Mouse (Mus musculus): ENCODE measurements around the gene Ccdc114. TPM values are rescaled to one million over a fixed set of nuclear protein-coding genes. Genes with fewer than 3 reads are reported as not detected.
"Not testable (repeated sequence)": the region's sequence is repeated elsewhere in the genome, so short reads cannot be mapped to it uniquely, and the experiment has no call there.

Ccdc114 gene
- polyA plus RNA-seq, 1 experiment from 2014 or later: 2.3 TPM

GRCm38 (mm10) chr7:45892651-45893050 is 31.2 kb upstream of the Ccdc114 start:
- H3K4me1 ChIP-seq (replicated peaks; ENCODE audit: control insufficient read depth, insufficient read depth): no peaks in the 10 kb centered on the region; the same call in 1 of the 2 replicates
- no peak for ATAC-seq (ENCODE audit: low FRiP score, low TSS enrichment)
- no peak overlapping the region for H3K4me3 ChIP-seq (ENCODE audit: low read depth, low read length)
- no peak overlapping the region for H3K9ac ChIP-seq (ENCODE audit: low read length)
- WGBS: 92% methylated on average over 2 of the region's 2 CpGs
- no peaks in the 10 kb centered on the region for H3K9me3 ChIP-seq (ENCODE audit: control insufficient read depth, low read length)
- H3K27ac ChIP-seq (replicated peaks): no peak overlapping the region
- no peak overlapping the region for H3K4me2 ChIP-seq (replicated peaks; ENCODE audit: low read depth)
- TF ChIP-seq EP300 (optimal IDR thresholded peaks at IDR 0.05): no peak
- no peak for TF ChIP-seq CTCF (IDR thresholded peaks at IDR 0.05; ENCODE audit: low read depth)
- DNase-seq (ENCODE audit: low spot score): no peak
- H3K27me3 ChIP-seq (ENCODE audit: control insufficient read depth, insufficient read depth, low read length): no peaks in the 10 kb centered on the region
- H3K36me3 ChIP-seq (ENCODE audit: control insufficient read depth, insufficient read depth, low read length): no peaks in the 10 kb centered on the region

- no peaks in the 10 kb centered on the region; the same call in 1 of the 2 replicates for H3K4me1 ChIP-seq (replicated peaks; ENCODE audit: control insufficient read depth, insufficient read depth)
- H3K36me3 ChIP-seq (ENCODE audit: control insufficient read depth, insufficient read depth, low read length): no peaks in the 10 kb centered on the region
- no peak for TF ChIP-seq CTCF (IDR thresholded peaks at IDR 0.05; ENCODE audit: low read depth)
- no peak for TF ChIP-seq EP300 (optimal IDR thresholded peaks at IDR 0.05)
- H3K27ac ChIP-seq (replicated peaks): no peak overlapping the region
- 77% methylated on average over 6 of the region's 6 CpGs for WGBS
- H3K4me2 ChIP-seq (replicated peaks; ENCODE audit: low read depth): 0 out of 2 replicates have a peak overlapping the region, but pooled peaks have one; percentile 35
- ATAC-seq (ENCODE audit: low FRiP score, low TSS enrichment) (peak; percentile 1; the same call in 1 of the 2 replicates), DNase-seq (ENCODE audit: low spot score) (no peak)
- H3K9ac ChIP-seq (ENCODE audit: low read length): no peak overlapping the region
- 0 out of 2 replicates have a peak overlapping the region, but pooled peaks have one; percentile 8 for H3K4me3 ChIP-seq (ENCODE audit: low read depth, low read length)
- H3K27me3 ChIP-seq (ENCODE audit: control insufficient read depth, insufficient read depth, low read length): no peaks in the 10 kb centered on the region
- no peaks in the 10 kb centered on the region for H3K9me3 ChIP-seq (ENCODE audit: control insufficient read depth, low read length)
Measured at GRCm38 (mm10) chr7:45895931-45896516, 27.8 kb upstream of the Ccdc114 start.

DNA sequence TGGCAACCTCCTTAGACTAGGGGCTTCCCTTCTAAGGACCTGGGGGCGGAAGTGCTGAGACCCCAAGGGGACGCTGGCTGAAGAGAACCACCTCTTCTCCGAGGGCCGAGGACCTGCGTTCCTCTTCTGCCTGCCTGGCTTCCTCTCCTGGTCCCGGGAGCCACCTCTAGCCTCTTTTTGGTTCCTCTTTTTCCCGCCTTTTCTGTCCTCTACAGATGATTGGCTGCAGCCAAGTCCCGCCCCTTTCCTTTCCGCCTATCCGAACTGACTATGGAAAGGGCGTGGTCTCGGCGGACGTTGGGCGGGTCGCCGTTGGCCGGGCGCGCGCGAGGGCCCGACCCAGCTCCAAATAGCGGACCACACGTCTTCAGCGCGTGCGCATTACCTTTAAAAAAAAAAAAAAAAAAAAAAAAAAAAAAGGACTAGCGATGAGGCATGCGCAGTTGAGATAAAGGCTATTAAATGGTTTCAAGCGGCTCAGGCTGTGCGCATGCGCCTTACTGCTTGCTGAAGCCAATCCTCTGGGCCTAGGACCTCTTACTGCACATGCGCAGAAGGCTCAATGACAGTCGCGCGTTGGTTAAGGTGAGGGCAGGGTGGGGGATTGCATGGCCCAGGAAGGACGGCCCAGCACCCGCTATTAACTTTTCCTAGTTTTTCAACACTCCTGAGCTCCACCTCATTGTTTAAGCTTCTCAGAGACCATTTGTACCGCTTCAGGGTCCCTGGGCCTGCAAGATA is 27.2 kb upstream of the Ccdc114 start, which contains the start of the genes Syngr4 and Tmem143:
Gene Syngr4, minus strand, starts transcription at position 198 of the 741 bp plus-strand sequence.
Gene Tmem143, plus strand, starts transcription at position 425 of the 741 bp plus-strand sequence.
- Histone ChIP-seq H3K4me3 (ENCODE audit: low read depth, low read length) (peak within 1 kb of the TSS; percentile 50), H3K27ac (replicated peaks) (peak within 1 kb of the TSS; percentile 83), H3K4me2 (replicated peaks; ENCODE audit: low read depth) (peak within 1 kb of the TSS; percentile 90), H3K4me1 (replicated peaks; ENCODE audit: control insufficient read depth, insufficient read depth) (no peaks in the 10 kb centered on the region; the same call in 1 of the 2 replicates), H3K27me3 (ENCODE audit: control insufficient read depth, insufficient read depth, low read length) (no peaks in the 10 kb centered on the region), H3K9me3 (ENCODE audit: control insufficient read depth, low read length) (no peaks in the 10 kb centered on the region), H3K36me3 (ENCODE audit: control insufficient read depth, insufficient read depth, low read length) (no peaks in the 10 kb centered on the region), H3K9ac (ENCODE audit: low read length) (peak within 1 kb of the TSS; percentile 73)
- DNase-seq (ENCODE audit: low spot score) (peak; percentile 96), ATAC-seq (ENCODE audit: low FRiP score, low TSS enrichment) (peak; percentile 92)
- WGBS: under 1% methylated on average over 39 of the region's 40 CpGs
- TF ChIP-seq CTCF (IDR thresholded peaks at IDR 0.05; ENCODE audit: low read depth) (no peak), EP300 (optimal IDR thresholded peaks at IDR 0.05) (no peak)

DNA sequence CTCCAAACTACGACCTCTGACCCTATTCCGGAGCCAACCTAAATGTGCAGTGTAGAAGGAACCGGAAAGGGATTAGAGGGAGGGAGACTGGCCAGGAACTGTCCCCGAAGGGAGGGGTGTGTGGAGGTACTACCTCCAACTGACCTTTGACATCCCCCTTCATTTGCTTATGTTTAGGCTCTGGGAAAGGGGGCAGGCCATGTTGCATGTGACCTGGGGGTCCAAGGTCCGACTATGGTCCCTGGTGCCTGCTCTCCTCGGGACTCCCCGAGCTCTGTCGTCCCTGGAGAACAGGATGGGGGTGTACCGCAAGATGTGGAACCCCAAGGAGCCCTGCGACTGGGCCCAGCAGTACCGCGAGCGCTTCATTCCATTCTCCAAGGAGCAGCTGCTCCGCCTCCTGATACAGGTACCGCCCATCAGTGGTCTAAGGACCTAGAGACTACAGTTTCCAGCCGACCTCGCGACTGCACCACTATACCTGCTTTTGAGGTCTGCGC is 26.6 kb upstream of the Ccdc114 start:
- Histone ChIP-seq H3K27ac (replicated peaks) (peak overlapping the region; percentile 83), H3K4me1 (replicated peaks; ENCODE audit: control insufficient read depth, insufficient read depth) (no peaks in the 10 kb centered on the region; the same call in 1 of the 2 replicates), H3K4me2 (replicated peaks; ENCODE audit: low read depth) (peak overlapping the region; percentile 90), H3K4me3 (ENCODE audit: low read depth, low read length) (peak overlapping the region; percentile 50), H3K9ac (ENCODE audit: low read length) (peak overlapping the region; percentile 73), H3K9me3 (ENCODE audit: control insufficient read depth, low read length) (no peaks in the 10 kb centered on the region), H3K27me3 (ENCODE audit: control insufficient read depth, insufficient read depth, low read length) (no peaks in the 10 kb centered on the region), H3K36me3 (ENCODE audit: control insufficient read depth, insufficient read depth, low read length) (no peaks in the 10 kb centered on the region)
- DNase-seq (ENCODE audit: low spot score) (peak; percentile 67), ATAC-seq (ENCODE audit: low FRiP score, low TSS enrichment) (peak; percentile 68)
- WGBS: 2% methylated on average over 19 of the region's 19 CpGs
- TF ChIP-seq CTCF (IDR thresholded peaks at IDR 0.05; ENCODE audit: low read depth) (no peak), EP300 (optimal IDR thresholded peaks at IDR 0.05) (no peak)

DNA sequence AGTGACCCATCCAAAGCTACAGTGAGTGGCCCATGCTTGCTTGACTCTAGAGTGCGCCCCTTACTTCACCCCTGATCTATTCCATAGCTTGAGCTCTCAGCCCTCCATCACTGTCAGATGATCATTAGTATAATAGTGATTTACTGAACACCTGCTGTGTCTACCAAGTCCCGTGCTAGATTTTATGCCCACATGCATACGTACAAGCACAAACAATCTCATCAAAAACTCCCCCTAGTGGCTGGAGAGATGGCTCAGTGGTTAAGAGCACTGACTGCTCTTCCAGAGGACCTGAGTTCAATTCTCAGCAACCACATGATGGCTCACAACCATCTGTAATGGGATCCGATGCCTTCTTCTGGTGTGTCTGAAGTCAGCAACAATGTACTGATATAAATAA is 25.7 kb upstream of the Ccdc114 start:
- H3K27me3 ChIP-seq (ENCODE audit: control insufficient read depth, insufficient read depth, low read length); H3K9ac ChIP-seq (ENCODE audit: low read length); H3K4me3 ChIP-seq (ENCODE audit: low read depth, low read length); H3K9me3 ChIP-seq (ENCODE audit: control insufficient read depth, low read length); H3K36me3 ChIP-seq (ENCODE audit: control insufficient read depth, insufficient read depth, low read length); H3K4me1 ChIP-seq (replicated peaks; ENCODE audit: control insufficient read depth, insufficient read depth); DNase-seq (ENCODE audit: low spot score); ATAC-seq (ENCODE audit: low FRiP score, low TSS enrichment); H3K27ac ChIP-seq (replicated peaks): not testable (repeated sequence)
- WGBS: 52% methylated on average over 4 of the region's 4 CpGs
- H3K4me2 ChIP-seq (replicated peaks; ENCODE audit: low read depth): peak overlapping the region; percentile 90; the same call in 1 of the 2 replicates
- TF ChIP-seq CTCF (IDR thresholded peaks at IDR 0.05; ENCODE audit: low read depth): peak; percentile 61
